Mouse (Mus musculus) spleen, embryonic (tissue): ENCODE measurements around the gene Tysnd1.

ENCODE experiments used
- CTCF ChIA-PET: fragments of 350-600 bp; sonication (Branson Sonifier 250); formaldehyde crosslinking; loops from one replicate; lab custom pipeline; 2022; lab: Charles Lee

Tysnd1 gene

DNA sequence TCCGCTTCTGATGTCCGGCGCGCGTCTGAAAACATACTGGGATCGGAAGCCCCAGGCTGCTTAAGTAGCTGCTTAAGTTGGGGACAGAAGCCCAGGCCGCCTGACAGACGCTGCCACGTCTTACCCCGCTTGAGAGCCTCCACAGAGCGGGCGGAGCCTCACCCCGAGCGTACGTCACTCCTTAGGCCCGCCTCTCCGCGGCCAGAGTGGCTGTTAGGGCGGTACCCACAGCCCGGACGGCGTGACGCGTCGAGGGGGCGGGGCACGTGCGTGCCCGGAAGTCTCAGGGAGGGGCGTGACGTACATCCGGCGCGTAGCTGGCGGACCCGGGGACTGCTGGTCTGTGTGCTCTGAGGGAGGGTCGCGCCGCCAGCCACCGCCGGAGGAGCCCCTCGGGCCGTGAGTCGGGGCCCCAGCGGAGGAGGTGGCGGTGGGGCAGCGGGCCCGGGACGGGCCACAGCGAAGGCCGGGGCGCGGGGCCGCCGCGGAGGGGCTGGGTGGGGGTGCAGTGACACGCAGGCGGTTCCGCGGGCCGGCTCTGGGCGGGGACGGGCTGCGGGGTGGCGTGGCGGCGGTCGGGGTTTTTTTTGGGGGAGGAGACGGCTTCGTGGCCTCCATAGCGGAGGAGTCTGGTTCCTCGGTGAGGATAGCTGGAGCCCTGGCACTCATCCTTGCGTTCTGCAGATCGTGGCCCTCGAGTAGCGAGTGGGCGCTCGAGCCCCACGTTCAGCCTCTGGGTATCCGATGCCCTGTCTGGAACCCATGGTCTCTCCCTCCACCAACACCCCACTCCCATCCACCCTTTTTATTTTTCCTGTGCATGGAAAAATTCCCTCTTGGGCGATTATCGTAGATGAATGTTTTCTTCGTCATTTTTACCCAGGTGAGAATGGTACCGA lies 15.1 kb upstream of the Tysnd1 start, which contains the start of gene Sar1a:
Gene Sar1a (plus strand): TSS at position 285 of the 899 bp plus-strand sequence.
- CTCF ChIA-PET, result interaction anchor here (0.7 kb wide), 1 partner anchor 20 kb away, joined by 3 read pairs; no protein-coding TSS in a partner anchor

DNA sequence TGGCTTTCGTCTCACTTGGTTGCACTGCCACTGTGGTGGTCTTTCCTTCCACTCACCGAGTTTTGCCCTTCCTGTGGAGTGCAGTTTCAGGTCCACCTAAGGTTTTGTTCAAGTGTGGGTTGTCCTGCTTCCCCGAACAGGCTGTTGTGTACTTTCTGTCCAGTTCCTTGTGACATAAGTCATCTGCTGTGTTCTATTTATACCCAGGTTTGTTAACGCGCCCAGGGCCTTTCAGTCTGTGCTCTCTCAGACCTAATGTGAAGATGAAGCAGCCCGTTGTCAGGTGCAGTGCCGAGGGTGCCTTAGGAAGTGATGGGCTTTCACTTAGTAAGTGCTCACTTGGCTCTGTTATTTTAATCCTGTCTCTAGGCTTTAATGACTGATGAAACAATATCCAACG lies 5.9 kb upstream of the Tysnd1 start:
- CTCF ChIA-PET, result no interaction called here

DNA sequence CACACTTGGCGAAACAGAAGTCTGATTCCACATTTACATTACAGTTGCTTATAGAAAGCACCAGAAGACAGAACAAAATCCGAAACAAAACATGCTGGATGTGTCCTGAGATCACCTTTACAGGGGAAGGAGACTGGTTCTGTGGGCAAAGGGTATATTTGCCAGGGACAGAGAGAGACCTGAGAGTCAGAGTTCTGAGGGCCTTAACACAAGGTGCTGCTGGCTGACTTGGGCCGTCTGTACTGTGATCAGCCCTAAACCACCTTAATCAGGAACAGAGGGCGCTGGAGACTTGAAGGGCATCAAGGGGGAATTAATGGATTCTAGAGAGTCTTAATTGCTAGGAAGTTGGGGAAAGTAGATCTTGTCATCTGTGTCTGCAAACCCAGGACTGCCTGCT lies 1.8 kb upstream of the Tysnd1 start:
- CTCF ChIA-PET, result no interaction called here

- CTCF ChIA-PET, result interaction anchor here (0.6 kb wide), 1 partner anchor 221 kb away, joined by 11 read pairs; no protein-coding TSS in a partner anchor
Observed at GRCm38 (mm10) chr10:61695703-61696559, 617 bp downstream of the Tysnd1 start.

DNA sequence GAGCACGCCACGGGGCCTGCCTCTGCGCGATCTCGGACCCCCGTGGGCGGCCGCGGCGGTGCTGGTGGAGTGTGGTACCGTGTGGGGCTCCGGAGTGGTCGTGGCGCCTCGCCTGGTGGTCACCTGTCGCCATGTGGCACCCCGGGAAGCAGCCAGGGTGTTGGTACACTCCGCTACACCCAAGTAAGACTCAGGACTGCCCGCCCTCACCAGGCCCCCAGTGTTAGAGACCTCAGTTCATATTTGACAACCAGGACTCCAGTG lies 1.2 kb downstream of the Tysnd1 start:
- CTCF ChIA-PET, result interaction anchor here (0.6 kb wide), 2 partner anchors 90 to 222 kb away, joined by 3 to 11 read pairs; no protein-coding TSS in a partner anchor

- CTCF ChIA-PET, result interaction anchor here (0.6 kb wide), 2 partner anchors 91 to 222 kb away, joined by 3 to 11 read pairs; no protein-coding TSS in a partner anchor
Observed at GRCm38 (mm10) chr10:61697028-61697427, 1.7 kb downstream of the Tysnd1 start.

- CTCF ChIA-PET, result no interaction called here
Observed at GRCm38 (mm10) chr10:61704663-61705062, 9.3 kb downstream of the Tysnd1 start.

GRCm38 (mm10) chr10:61706412-61707375 lies 11.4 kb downstream of the Tysnd1 start:
- CTCF ChIA-PET, result interaction anchor here (0.7 kb wide), 1 partner anchor 1220 kb away, joined by 3 read pairs; no protein-coding TSS in a partner anchor

DNA sequence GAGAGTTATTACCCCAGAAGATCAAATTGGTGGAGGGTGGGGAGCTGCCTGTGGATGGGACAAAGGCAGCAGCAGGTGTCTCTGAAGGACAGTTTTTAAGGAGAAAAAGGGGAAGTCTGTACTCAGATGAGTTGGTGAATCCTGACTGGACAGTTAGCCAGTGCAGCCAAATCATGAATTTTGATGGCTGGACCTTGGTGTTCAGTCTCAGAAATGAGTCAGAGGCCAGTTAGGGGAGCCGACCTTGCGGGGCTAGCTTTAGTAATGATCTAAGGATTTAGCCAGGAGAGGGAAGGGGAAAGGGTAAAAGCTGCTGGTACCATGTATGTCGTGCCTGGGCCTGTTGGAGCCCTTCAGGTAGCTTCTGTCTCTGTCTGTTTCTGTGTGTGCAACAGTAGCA lies 18.3 kb downstream of the Tysnd1 start:
- CTCF ChIA-PET, result no interaction called here

DNA sequence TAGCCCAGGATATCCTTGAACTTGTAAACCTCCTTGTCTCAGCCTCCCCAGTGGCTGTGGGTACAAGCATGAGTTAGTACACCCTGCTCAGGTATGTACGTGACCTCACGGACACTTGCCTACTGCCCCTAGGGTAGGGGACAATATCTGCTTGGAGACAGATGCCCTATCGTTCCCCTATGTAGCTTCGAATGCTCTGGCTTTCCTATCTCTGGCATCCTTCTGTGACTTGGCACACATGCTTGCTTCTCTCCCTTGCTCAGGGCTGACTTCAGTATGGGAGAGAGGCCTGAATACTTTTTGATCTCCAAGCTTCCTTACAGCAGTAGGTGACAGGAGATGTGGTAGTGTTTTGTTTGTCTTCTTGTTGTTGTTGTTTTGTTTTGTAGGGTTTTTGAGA lies 18.8 kb downstream of the Tysnd1 start:
- CTCF ChIA-PET, result no interaction called here

DNA sequence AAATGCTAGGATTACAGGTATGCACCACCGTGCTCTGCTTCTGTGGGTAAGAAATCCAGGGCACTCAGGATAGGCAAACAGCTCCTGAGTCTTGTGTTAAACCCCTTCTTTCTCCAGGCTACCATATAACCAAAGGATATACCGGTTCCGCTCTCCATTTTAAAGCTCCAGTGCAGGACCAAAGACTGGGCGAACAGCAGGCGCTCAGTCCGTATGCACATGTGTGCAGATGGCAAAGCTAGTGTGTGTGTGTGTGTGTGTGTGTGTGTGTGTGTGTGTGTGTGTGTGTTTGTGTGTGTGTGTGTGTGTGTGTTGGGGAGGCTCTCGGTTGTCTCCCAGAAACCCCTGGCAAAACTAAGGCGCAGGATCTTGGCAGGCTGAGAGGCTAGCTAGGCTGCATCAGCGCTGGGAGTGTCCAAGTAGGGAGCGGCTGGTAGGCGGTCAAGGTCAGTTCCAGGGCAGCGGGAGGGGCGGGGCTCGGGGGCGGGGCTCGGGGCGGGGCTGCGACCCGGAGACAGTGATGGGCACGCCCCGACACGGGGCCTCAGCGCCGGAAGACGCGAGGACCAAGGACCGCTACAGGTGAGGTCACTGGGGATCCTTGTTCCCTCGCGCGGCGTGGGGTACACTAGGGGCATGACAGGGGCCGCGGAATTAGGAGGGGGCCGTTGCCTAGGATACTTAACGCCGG lies 19.6 kb downstream of the Tysnd1 start, which contains the start of gene Aifm2:
Gene Aifm2 (plus strand): TSS at position 493 of the 691 bp plus-strand sequence.
- CTCF ChIA-PET, result no interaction called here

DNA sequence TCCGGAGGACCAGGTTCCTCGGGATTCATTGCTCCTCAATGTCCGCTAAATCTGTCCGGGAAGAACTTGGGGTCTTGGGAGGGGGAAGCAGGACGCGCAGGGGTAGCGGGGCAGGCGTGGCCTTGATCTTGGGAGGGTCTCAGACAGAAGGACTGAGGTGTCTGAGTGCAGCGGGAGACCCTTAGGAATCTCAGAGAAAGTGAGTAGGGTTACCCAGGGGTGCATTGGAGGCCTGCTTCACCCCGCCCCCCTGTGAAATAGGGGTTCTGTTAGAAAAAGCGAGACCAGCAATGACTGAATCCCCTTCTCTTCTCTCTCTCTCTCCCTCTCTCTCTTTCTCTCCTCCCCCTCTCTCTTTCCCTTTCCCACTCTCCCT lies 20.1 kb downstream of the Tysnd1 start:
- CTCF ChIA-PET, result no interaction called here

DNA sequence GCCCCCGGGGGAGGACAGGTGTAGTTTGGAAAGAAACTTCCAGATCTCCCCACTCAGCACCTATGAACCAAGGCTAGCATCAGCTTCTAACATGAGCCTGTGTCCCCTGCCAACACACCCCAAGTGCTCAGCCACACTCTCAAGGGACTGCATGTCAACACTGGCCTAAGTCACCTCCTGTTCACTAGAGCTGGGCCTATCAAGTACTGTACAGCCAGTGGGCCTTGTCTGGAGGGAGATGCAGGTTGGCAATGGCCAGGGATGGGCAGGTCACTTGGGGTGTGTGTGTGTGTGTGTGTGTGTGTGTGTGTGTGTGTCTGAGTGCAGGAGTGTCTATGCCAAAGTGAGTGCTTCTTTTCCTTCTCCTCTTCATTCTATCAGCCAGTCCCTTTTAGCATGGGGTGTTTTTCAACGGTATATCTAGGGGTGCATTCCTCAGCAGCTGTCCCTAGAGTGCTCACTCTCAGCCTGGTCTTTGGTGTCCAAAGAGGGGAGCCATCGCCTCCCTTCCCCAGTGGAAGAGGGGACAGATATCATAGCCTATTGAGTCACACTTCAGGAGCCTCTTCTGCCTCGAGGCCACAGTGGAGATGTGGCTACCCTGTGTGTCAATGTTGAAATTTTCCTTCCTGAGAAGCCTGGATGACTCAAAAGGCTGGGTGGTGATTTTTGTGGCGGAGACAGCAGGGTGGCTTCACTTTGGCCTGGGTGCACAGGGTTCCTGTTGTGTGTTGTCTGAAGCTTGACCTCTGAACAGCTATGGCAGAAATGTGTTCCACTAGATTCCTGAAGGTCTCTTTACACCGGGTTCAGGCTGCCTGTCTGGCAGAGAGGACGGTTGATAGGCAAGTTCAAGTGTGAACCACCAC lies 20.9 kb downstream of the Tysnd1 start:
- CTCF ChIA-PET, result no interaction called here

- CTCF ChIA-PET, result no interaction called here
Observed at GRCm38 (mm10) chr10:61717406-61718296, 22.3 kb downstream of the Tysnd1 start.

DNA sequence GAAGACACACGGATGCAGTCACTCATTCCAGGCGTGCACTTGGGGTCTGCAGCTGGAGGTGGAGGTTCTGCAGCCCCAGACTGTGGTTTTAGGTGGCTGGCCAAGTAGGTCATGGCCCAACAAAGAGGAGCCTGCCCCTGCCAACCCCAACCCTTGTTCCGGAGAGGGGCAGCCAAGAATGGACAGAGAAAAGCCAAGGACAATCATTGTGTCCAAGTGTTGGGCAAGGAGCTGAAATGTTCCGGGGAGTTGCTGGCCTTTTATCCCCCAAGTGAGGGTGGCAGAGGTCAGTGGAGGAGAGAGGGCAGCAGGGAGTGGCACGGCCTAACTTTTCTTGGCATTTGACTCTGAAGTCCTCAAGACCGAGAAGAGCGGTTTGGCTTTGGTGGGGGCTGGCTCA lies 25.0 kb downstream of the Tysnd1 start:
- CTCF ChIA-PET, result no interaction called here

DNA sequence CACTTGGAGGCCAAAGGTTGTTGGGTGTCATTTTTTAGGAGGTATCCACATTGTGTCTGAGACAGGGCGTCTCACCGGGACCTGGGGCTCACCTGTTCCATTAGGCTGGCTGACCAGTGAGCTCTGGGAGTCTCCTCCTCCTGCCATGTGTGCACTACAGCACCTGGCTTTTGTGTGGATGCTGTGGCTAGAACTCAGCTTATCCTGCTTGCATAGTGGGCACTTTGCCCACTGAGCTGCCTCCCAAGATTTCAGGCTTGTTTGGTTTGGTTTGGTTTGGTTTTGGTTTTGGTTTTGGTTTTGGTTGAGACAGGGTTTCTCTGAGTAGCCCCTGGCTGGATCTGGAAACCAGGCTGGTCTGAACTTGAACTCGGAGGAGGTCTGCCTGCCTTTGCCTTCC lies 26.9 kb downstream of the Tysnd1 start:
- CTCF ChIA-PET, result no interaction called here

DNA sequence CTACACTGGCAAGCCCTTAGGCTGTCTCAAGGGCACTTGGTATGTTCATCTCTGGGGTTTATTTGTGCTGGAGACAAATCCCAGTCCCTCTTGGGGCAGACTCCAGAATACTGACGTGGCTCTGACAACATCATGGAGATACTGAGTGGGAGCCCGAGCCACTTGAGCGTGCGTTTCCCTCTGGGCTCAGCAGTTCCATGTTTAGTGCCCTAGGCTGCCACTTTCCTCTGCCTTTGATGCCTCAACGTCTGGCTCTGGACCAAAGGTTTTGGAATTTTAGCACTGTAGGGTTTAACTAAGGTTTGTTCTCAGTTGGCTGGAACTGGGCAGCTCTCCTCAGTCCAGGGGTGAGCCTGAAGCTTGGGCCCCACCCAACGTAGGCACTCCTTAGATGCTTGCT lies 28.0 kb downstream of the Tysnd1 start:
- CTCF ChIA-PET, result no interaction called here

- CTCF ChIA-PET, result no interaction called here
Observed at GRCm38 (mm10) chr10:61729181-61729580, 33.9 kb downstream of the Tysnd1 start.

GRCm38 (mm10) chr10:61730171-61730570 lies 34.9 kb downstream of the Tysnd1 start:
- CTCF ChIA-PET, result no interaction called here
